Mouse (Mus musculus) ES-E14 (cell line): Measurements from ENCODE around the gene Tmem239. TPM values are rescaled to one million over a fixed set of nuclear protein-coding genes. Genes with fewer than 3 reads are reported as not detected.

Source experiments
- DNase-seq: peaks from one replicate; pipeline ENCODE4 v3.0.0-alpha.2; 2013; ENCODE audit warnings: low read depth, low spot score
- H3K27ac ChIP-seq: 2 replicates; pipeline ENCODE4 v1.5.1; 2012; ENCODE audit warnings: low read depth, mild to moderate bottlenecking, low read length, moderate library complexity, mixed read lengths; ENCODE audit not compliant: poor library complexity, insufficient read depth, severe bottlenecking
- H3K36me3 ChIP-seq: 2 replicates; pipeline ENCODE4 v1.6.1; 2012; ENCODE audit warnings: mild to moderate bottlenecking, low read length, moderate library complexity, mixed read lengths; ENCODE audit not compliant: control insufficient read depth, poor library complexity, insufficient read depth, severe bottlenecking
- H3K4me1 ChIP-seq, 2 experiments: fragments of 150-350 bp in 1 of 2; sonication (generic) in 1 of 2; 2 replicates each; pipeline ENCODE4 v1.6.1; 2012; ENCODE audit warnings: low read length in 2 of 2, mild to moderate bottlenecking in 1 of 2, mixed read lengths in 1 of 2; ENCODE audit not compliant: control insufficient read depth in 2 of 2, insufficient read depth in 2 of 2, poor library complexity in 1 of 2
- H3K4me3 ChIP-seq, 2 experiments: fragments of 150-350 bp in 1 of 2; sonication (generic) in 1 of 2; 2 replicates each; pipeline ENCODE4 v1.5.1; 2012; ENCODE audit warnings: low read length in 2 of 2, low read depth in 1 of 2, mild to moderate bottlenecking in 1 of 2, mixed read lengths in 1 of 2; ENCODE audit not compliant: insufficient read depth in 1 of 2, poor library complexity in 1 of 2, severe bottlenecking in 1 of 2
- H3K9ac ChIP-seq: 2 replicates; pipeline ENCODE4 v1.6.1; 2012; ENCODE audit warnings: low read depth, mild to moderate bottlenecking, low read length, mixed read lengths; ENCODE audit not compliant: poor library complexity, insufficient read depth, severe bottlenecking
- H3K9me3 ChIP-seq: fragments of 150-350 bp; sonication (generic); 2 replicates; pipeline ENCODE4 v1.6.1; 2012; ENCODE audit warnings: low read depth, mild to moderate bottlenecking, low read length; ENCODE audit not compliant: control insufficient read depth, insufficient read depth
- CHD2 ChIP-seq: IDR thresholded peaks from 2 replicates; pipeline ENCODE4 v1.6.1; 2014; ENCODE audit warnings: mild to moderate bottlenecking, low read depth, low read length, inconsistent platforms
- HCFC1 ChIP-seq: IDR thresholded peaks from 2 replicates; pipeline ENCODE4 v1.6.1; 2012; ENCODE audit warnings: low read length, inconsistent platforms, borderline replicate concordance; ENCODE audit not compliant: insufficient read depth
- MAFK ChIP-seq: IDR thresholded peaks from 2 replicates; pipeline ENCODE4 v1.6.1; 2014; ENCODE audit warnings: mild to moderate bottlenecking, low read depth, low read length, inconsistent platforms; ENCODE audit not compliant: insufficient read depth
- ZC3H11A ChIP-seq: IDR thresholded peaks from 2 replicates; pipeline ENCODE4 v1.6.1; 2012; ENCODE audit warnings: low read depth, mild to moderate bottlenecking, inconsistent platforms, low read length, borderline replicate concordance
- ZNF384 ChIP-seq: IDR thresholded peaks from 2 replicates; pipeline ENCODE4 v1.6.1; 2012; ENCODE audit warnings: low read depth, low read length, inconsistent platforms
- in situ Hi-C, 2 experiments: fragments of 600-800 bp; cut with MboI; formaldehyde crosslinking; loops; one replicate each; pipeline ENCODE4 v1.15.1; 2025; ENCODE audit warnings: low sequenced_read_pairs in 2 of 2, inconsistent platforms in 1 of 2; ENCODE audit not compliant: unreplicated experiment in 2 of 2
- total RNA-seq: library from RNA; depleted of rRNA; stranded (reverse); fragments of 300-350 nt; gene quantifications from 2 replicates; pipeline ENCODE4 v1.2.3, GENCODE M21; 2012

The Tmem239 gene
- total RNA-seq, 1 experiment: not detected

DNA sequence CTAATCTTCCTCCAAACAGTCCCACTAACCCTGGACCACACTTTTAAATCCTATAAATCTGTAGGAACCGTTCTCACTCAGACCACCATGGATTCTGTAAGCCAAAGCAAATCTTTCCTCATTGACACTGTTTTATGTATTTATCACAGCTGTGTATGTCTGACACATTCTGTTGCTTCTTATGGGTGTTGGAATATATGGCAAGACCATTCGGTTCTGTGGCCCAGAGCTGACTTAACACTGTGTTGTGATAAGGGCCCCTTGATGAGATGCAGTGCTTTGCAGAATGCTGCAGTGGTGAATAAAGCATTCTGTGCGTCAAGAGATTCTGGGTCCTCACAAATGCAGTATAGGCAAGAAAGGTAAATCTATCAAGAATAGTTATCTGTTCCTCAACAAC is 25.9 kb downstream of the Tmem239 start:
- Histone ChIP-seq H3K36me3 (no peaks in the 10 kb centered on the region; the same call in 1 of the 2 replicates), H3K9me3 (no peaks in the 10 kb centered on the region), H3K4me3 (no peak overlapping the region), H3K4me1 (peaks cover 0 to 2% of the 10 kb centered on the region in 2 experiments; a peak in 1 of 4 replicates), H3K27ac (no peak overlapping the region), H3K9ac (no peak overlapping the region)
- in situ Hi-C loops: no loop called here
- TF ChIP-seq MAFK (no peak), ZNF384 (no peak), ZC3H11A (no peak), HCFC1 (no peak), CHD2 (no peak)
- DNase-seq: no peak

DNA sequence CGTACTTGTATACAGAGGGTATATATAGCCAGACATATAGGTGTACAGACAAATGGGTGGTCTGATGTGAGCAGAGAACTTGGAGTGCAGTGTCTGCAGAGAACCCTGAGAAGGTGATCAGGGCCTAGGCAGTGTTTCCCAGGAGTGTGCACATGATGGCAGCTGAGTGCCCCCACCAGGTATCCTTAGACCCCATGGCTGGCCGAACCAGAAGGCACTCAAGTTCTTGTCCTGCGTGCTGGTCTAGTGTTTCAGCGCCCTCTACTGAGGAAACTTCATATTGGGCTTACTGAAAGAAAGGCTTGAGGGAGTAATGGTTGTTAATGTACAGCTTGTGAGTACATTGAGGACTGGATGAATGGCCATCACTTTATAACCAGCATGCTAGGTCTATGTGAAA is 26.9 kb downstream of the Tmem239 start:
- in situ Hi-C loops: no loop called here
- TF ChIP-seq HCFC1 (no peak), ZNF384 (no peak), CHD2 (no peak), ZC3H11A (no peak), MAFK (no peak)
- no peak overlapping the region for H3K9ac ChIP-seq
- H3K9me3 ChIP-seq: no peaks in the 10 kb centered on the region
- no peaks in the 10 kb centered on the region for H3K4me1 ChIP-seq
- H3K4me3 ChIP-seq: no peak overlapping the region
- peak; percentile 41 for DNase-seq
- peaks cover 5% of the 10 kb centered on the region for H3K36me3 ChIP-seq
- no peak overlapping the region for H3K27ac ChIP-seq

DNA sequence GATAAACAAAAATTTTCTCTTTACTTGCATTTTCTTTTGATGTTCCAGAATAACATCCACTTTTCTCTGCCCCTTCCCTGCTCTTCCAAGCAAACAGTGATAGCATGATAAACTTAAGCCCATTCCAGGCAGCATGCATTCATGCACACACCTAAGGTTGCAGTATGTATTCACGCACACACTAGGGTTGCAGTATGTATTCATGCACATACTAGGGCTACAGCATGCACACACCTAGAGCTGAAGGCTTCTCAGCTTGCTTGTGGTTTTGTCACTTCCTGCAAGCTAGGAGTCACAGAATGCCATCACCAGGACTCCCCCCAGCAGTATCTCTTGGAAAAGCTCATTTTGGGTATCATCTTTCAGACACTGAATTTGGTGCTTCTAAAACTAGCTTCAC is 30.5 kb downstream of the Tmem239 start:
- Histone ChIP-seq H3K36me3 (peaks cover 41% of the 10 kb centered on the region), H3K27ac (no peak overlapping the region), H3K9me3 (no peaks in the 10 kb centered on the region), H3K9ac (no peak overlapping the region), H3K4me1 (no peaks in the 10 kb centered on the region), H3K4me3 (no peak overlapping the region)
- no peak for TF ChIP-seq ZNF384
- TF ChIP-seq HCFC1: no peak
- TF ChIP-seq ZC3H11A: no peak
- TF ChIP-seq MAFK: no peak
- TF ChIP-seq CHD2: no peak
- in situ Hi-C loops: no loop called here
- no peak for DNase-seq

DNA sequence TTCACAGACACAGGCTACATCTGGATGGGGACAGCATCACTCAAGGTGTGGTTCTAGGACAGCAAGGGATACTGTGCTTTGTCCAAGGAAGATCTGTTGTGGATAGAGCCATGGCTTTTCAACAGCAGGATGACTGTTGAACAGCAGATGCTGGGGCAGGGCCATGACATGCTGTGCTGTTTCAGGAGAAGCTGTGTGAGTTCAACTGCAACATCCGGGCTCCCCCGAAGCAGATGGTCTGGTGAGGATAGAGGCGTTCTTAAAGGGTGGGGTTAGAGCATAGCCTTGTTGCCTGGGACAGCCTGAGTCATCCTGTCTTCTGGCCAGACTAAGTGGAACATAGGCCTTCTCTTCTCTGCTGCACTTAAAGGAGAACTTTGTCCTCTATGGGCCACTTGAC is 32.6 kb downstream of the Tmem239 start:
- in situ Hi-C loops: no loop called here
- Histone ChIP-seq H3K4me1 (no peaks in the 10 kb centered on the region), H3K9ac (no peak overlapping the region), H3K36me3 (peaks cover 56% of the 10 kb centered on the region), H3K4me3 (no peak overlapping the region), H3K9me3 (no peaks in the 10 kb centered on the region), H3K27ac (no peak overlapping the region)
- DNase-seq: no peak
- TF ChIP-seq ZNF384 (no peak), ZC3H11A (no peak), CHD2 (no peak), HCFC1 (no peak), MAFK (no peak)

DNA sequence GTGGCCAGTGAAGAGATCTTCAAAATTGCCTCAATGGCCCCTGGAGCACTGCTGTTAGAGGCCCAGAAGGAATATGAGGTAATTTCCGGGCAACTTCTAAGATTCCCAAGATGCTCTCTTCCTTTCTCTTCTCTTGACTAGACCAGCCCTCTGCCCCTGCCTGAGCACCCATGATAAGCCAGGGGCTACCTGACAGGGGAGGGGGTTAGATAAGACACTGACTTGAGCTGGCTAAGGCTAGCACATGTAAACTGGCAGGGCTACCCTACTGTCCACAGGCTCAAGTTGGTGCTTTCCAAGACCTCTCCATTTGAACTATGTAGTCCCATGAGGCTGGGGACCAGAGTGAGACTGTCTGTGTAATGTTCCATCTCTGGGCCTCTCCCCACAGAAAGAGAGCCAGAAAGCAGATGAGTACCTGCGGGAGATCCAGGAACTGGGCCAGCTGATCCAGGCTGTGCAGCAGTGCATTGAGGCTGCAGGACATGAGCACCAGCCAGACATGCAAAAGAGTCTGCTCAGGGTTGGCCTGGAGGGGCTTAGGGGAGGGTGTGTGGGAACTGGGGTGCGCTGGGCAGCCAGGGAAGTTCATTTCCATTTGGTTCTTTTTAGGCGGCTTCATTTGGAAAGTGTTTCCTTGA is 33.7 kb downstream of the Tmem239 start:
- peaks cover 61% of the 10 kb centered on the region for H3K36me3 ChIP-seq
- H3K9ac ChIP-seq: no peak overlapping the region
- no peaks in the 10 kb centered on the region for H3K4me1 ChIP-seq
- DNase-seq: no peak
- H3K27ac ChIP-seq: no peak overlapping the region
- in situ Hi-C loops: no loop called here
- H3K9me3 ChIP-seq: no peaks in the 10 kb centered on the region
- TF ChIP-seq MAFK (no peak), HCFC1 (no peak), ZNF384 (no peak), CHD2 (no peak), ZC3H11A (no peak)
- no peak overlapping the region for H3K4me3 ChIP-seq
